Mouse (Mus musculus): Measurements from ENCODE around the gene Bad. TPM values are rescaled to one million over a fixed set of nuclear protein-coding genes. Genes with fewer than 3 reads are reported as not detected.

Bad gene
- polyA plus RNA-seq, 1 experiment, result 72.8 TPM

- TF ChIP-seq POLR2A (IDR thresholded peaks at IDR 0.05; ENCODE audit: borderline replicate concordance, extremely low read depth, insufficient read depth, insufficient read length, poor library complexity, severe bottlenecking) (no peak), CTCF (IDR thresholded peaks at IDR 0.05; ENCODE audit: borderline replicate concordance, extremely low read depth, insufficient read depth, insufficient read length) (no peak)
- DNase-seq (ENCODE audit: low read depth), result no peak
Observed at GRCm38 (mm10) chr19:6972247-6972917, 30.7 kb downstream of the Bad start.

GRCm38 (mm10) chr19:6973581-6974190 is 32.0 kb downstream of the Bad start:
- TF ChIP-seq CTCF (IDR thresholded peaks at IDR 0.05; ENCODE audit: borderline replicate concordance, extremely low read depth, insufficient read depth, insufficient read length), result no peak
- TF ChIP-seq POLR2A (IDR thresholded peaks at IDR 0.05; ENCODE audit: borderline replicate concordance, extremely low read depth, insufficient read depth, insufficient read length, poor library complexity, severe bottlenecking), result no peak
- no peak for DNase-seq (ENCODE audit: low read depth)

GRCm38 (mm10) chr19:6974211-6975205 is 32.8 kb downstream of the Bad start, which contains the start of gene Ppp1r14b:
TSS of gene Ppp1r14b (plus strand) at chr19:6974968.
- TF ChIP-seq CTCF (IDR thresholded peaks at IDR 0.05; ENCODE audit: borderline replicate concordance, extremely low read depth, insufficient read depth, insufficient read length) (no peak), POLR2A (IDR thresholded peaks at IDR 0.05; ENCODE audit: borderline replicate concordance, extremely low read depth, insufficient read depth, insufficient read length, poor library complexity, severe bottlenecking) (peak; percentile 19; the same call in 1 of the 2 replicates)
- peak; percentile 96 for DNase-seq (ENCODE audit: low read depth)

GRCm38 (mm10) chr19:6975537-6976521 is 34.2 kb downstream of the Bad start, which contains the start of gene Plcb3:
TSS of gene Plcb3 (minus strand) at chr19:6976470.
- 0 out of 2 replicates have a peak, but pooled peaks have one; percentile 11 for TF ChIP-seq POLR2A (IDR thresholded peaks at IDR 0.05; ENCODE audit: borderline replicate concordance, extremely low read depth, insufficient read depth, insufficient read length, poor library complexity, severe bottlenecking)
- peak; percentile 50 for TF ChIP-seq CTCF (IDR thresholded peaks at IDR 0.05; ENCODE audit: borderline replicate concordance, extremely low read depth, insufficient read depth, insufficient read length)
- DNase-seq (ENCODE audit: low read depth), result peak; percentile 95

- no peak for DNase-seq (ENCODE audit: low read depth)
- TF ChIP-seq CTCF (IDR thresholded peaks at IDR 0.05; ENCODE audit: borderline replicate concordance, extremely low read depth, insufficient read depth, insufficient read length) (no peak), POLR2A (IDR thresholded peaks at IDR 0.05; ENCODE audit: borderline replicate concordance, extremely low read depth, insufficient read depth, insufficient read length, poor library complexity, severe bottlenecking) (no peak)
Observed at GRCm38 (mm10) chr19:6977759-6978638, 36.3 kb downstream of the Bad start.

- DNase-seq (ENCODE audit: low read depth), result no peak
- no peak for TF ChIP-seq POLR2A (IDR thresholded peaks at IDR 0.05; ENCODE audit: borderline replicate concordance, extremely low read depth, insufficient read depth, insufficient read length, poor library complexity, severe bottlenecking)
- TF ChIP-seq CTCF (IDR thresholded peaks at IDR 0.05; ENCODE audit: borderline replicate concordance, extremely low read depth, insufficient read depth, insufficient read length), result no peak
Observed at GRCm38 (mm10) chr19:6978639-6978974, 36.9 kb downstream of the Bad start.

- DNase-seq (ENCODE audit: low read depth), result peak; percentile 18
- no peak for TF ChIP-seq CTCF (IDR thresholded peaks at IDR 0.05; ENCODE audit: borderline replicate concordance, extremely low read depth, insufficient read depth, insufficient read length)
- no peak for TF ChIP-seq POLR2A (IDR thresholded peaks at IDR 0.05; ENCODE audit: borderline replicate concordance, extremely low read depth, insufficient read depth, insufficient read length, poor library complexity, severe bottlenecking)
Observed at GRCm38 (mm10) chr19:6979001-6979479, 37.4 kb downstream of the Bad start.

GRCm38 (mm10) chr19:6979486-6980380 is 38.1 kb downstream of the Bad start:
- peak; percentile 68 for TF ChIP-seq POLR2A (IDR thresholded peaks at IDR 0.05; ENCODE audit: borderline replicate concordance, extremely low read depth, insufficient read depth, insufficient read length, poor library complexity, severe bottlenecking)
- peak; percentile 65 for TF ChIP-seq CTCF (IDR thresholded peaks at IDR 0.05; ENCODE audit: borderline replicate concordance, extremely low read depth, insufficient read depth, insufficient read length)
- DNase-seq (ENCODE audit: low read depth), result peak; percentile 99

Measured in brain, embryonic 14.5 days (tissue).